Mouse (Mus musculus) liver, embryonic 13.5 days (tissue): ENCODE data around the gene Slc4a1. TPM values are rescaled to one million over a fixed set of nuclear protein-coding genes. Genes with fewer than 3 reads are reported as not detected.

ENCODE experiments used
- ATAC-seq: fragments of 200-750 bp; cut with Nextera tagmentation; 2 replicates; pipeline ENCODE4 v1.8.0; 2017; ENCODE audit warnings: low read depth, mild to moderate bottlenecking, moderate number of reproducible peaks, moderate library complexity
- DNase-seq: peaks from one replicate; pipeline ENCODE4 v3.0.0; 2022
- H3K27ac ChIP-seq: fragments of 300-500 bp; sonication (generic); 2 replicates; pipeline ENCODE4 v1.5.1; 2015; ENCODE audit warnings: moderate library complexity, mild to moderate bottlenecking, inconsistent platforms
- H3K27me3 ChIP-seq: fragments of 300-500 bp; sonication (generic); 2 replicates; pipeline ENCODE4 v1.6.1; 2015; ENCODE audit warnings: mild to moderate bottlenecking, inconsistent platforms
- H3K36me3 ChIP-seq: fragments of 300-500 bp; sonication (generic); 2 replicates; pipeline ENCODE4 v1.6.1; 2015; ENCODE audit warnings: mild to moderate bottlenecking, inconsistent platforms
- H3K4me1 ChIP-seq: fragments of 300-500 bp; sonication (generic); replicated peaks from 2 replicates; pipeline ENCODE4 v1.6.1; 2015; ENCODE audit warnings: inconsistent platforms
- H3K4me2 ChIP-seq: fragments of 300-500 bp; sonication (generic); 2 replicates; pipeline ENCODE4 v1.6.1; 2015; ENCODE audit warnings: inconsistent platforms, mild to moderate bottlenecking, moderate library complexity
- H3K4me3 ChIP-seq: fragments of 300-500 bp; sonication (generic); replicated peaks from 2 replicates; pipeline ENCODE4 v1.5.1; 2015; ENCODE audit warnings: mild to moderate bottlenecking, inconsistent platforms
- H3K9ac ChIP-seq: fragments of 300-500 bp; sonication (generic); 2 replicates; pipeline ENCODE4 v1.6.1; 2015; ENCODE audit warnings: mild to moderate bottlenecking, inconsistent platforms
- H3K9me3 ChIP-seq: fragments of 300-500 bp; sonication (generic); replicated peaks from 2 replicates; pipeline ENCODE4 v1.6.1; 2016; ENCODE audit warnings: inconsistent platforms
- WGBS: fragments of 180-500 bp; shearing (Covaris S2); methylation state at CpG from one replicate; pipeline ENCODE4 v1.1.7; 2015; ENCODE audit not compliant: insufficient replicate concordance; 5-methylcytosine and 5-hydroxymethylcytosine counted together
- polyA plus RNA-seq: library from polyadenylated mRNA; unstranded; fragments of >200 nt; fragmentation: Nextera tagmentation; extraction: Ambion mirVana; gene quantifications from 2 replicates; pipeline ENCODE4 v1.2.1, GENCODE M21; 2015

Slc4a1 gene
- polyA plus RNA-seq, 1 experiment from 2014 or later, result 734 TPM

DNA sequence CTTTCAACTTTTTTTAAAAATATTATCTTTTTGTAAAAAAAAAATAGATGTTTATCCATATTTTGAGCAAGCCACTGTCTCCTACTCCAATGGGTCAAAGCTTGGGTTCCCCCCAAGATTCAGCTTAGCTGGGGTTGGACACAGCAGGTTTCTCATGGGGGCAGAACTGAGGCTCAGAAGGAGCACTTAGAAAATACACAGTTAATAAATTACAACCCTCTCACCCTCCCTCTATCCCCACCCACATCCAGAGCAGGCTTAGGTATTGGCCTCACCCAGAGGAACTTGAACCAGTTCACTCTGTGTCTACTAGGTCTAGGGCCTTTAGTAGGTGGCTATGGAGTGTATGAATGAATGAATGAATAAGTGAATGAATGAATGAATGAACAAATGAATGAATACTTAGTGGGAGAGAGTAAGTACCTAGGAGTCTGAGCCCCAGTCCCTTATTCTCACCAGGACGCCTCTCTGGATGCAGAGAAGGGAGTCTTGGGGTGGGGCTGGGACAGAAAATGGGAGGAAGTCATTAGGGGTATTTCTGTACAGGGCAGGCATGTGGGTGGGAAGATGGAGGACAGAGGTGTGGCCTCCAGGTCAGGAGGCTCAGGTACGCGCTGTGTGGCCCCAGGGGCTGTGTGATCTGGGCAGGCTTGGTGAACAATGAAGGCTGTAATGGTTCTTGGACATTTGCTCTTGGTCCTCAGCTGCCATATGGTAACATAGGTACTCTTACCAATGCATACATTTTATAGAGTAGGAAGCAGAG, 16.6 kb downstream of the Slc4a1 start:
- ATAC-seq (0 out of 2 replicates have a peak, but pooled peaks have one; percentile 19), DNase-seq (no peak)
- Histone ChIP-seq H3K4me2 (no peak overlapping the region), H3K36me3 (peaks cover 61% of the 10 kb centered on the region), H3K4me1 (peaks cover 58% of the 10 kb centered on the region), H3K4me3 (no peak overlapping the region), H3K9me3 (no peaks in the 10 kb centered on the region), H3K9ac (no peak overlapping the region), H3K27ac (peak overlapping the region; percentile 80), H3K27me3 (peaks cover 32% of the 10 kb centered on the region)
- WGBS, result 81% methylated on average over 3 of the region's 3 CpGs

DNA sequence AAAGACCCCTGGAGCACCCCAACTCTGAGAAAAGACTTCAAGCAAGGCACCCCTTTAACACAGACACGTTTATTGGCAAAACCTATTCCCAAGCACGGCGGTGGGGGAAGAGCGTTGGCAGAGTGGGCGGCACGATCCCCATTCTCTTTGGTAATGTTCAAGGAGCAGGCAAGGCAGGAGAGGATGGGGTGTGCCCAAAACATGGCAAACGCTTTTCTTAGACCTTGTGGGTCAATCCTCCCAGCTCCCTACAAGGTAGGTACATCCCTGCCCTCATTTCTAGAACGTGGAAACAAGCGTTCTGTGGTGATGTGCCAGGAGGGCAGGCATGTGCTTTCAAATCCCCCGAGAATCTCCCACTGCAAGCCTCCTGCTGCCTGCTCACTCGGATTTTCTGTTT, 17.2 kb downstream of the Slc4a1 start:
- H3K9ac ChIP-seq, result no peak overlapping the region
- H3K4me2 ChIP-seq, result no peak overlapping the region
- H3K27me3 ChIP-seq, result peaks cover 28% of the 10 kb centered on the region
- ATAC-seq, result 0 out of 2 replicates have a peak, but pooled peaks have one; percentile 7
- H3K4me1 ChIP-seq, result peaks cover 54% of the 10 kb centered on the region
- H3K27ac ChIP-seq, result peak overlapping the region; percentile 80
- no peaks in the 10 kb centered on the region for H3K9me3 ChIP-seq
- no peak for DNase-seq
- peaks cover 55% of the 10 kb centered on the region for H3K36me3 ChIP-seq
- H3K4me3 ChIP-seq, result no peak overlapping the region
- WGBS, result 83% methylated on average over 11 of the region's 11 CpGs

DNA sequence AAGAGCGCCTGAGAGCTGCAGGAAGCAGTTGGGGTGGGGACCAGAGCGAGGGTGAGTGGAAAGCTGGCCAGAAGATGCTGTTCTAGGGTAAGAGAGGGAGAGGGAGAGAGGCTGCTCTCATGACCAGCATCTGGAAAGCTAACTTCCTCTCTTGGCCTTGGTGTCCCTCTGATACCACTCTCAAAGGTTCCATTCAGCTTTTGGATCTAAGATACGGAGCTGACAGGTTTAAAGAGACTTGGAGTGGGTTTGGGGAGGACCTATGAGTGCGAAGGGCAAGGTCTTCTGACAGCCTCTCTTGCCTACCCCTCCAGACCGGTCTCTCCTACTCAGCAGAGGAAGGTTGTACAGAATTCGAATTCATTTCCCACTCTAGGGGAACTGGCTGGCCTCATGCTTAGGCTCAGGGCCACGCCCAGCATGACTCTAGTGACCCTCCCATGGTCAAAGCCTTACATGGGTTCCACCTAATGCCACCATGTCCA, 17.9 kb downstream of the Slc4a1 start:
- Histone ChIP-seq H3K4me2 (no peak overlapping the region), H3K36me3 (peaks cover 49% of the 10 kb centered on the region), H3K9ac (no peak overlapping the region), H3K27me3 (peaks cover 27% of the 10 kb centered on the region), H3K4me3 (no peak overlapping the region), H3K27ac (peak overlapping the region; percentile 80), H3K9me3 (no peaks in the 10 kb centered on the region), H3K4me1 (peaks cover 51% of the 10 kb centered on the region)
- DNase-seq (no peak), ATAC-seq (peak; percentile 64)
- 83% methylated on average over 7 of the region's 7 CpGs for WGBS

DNA sequence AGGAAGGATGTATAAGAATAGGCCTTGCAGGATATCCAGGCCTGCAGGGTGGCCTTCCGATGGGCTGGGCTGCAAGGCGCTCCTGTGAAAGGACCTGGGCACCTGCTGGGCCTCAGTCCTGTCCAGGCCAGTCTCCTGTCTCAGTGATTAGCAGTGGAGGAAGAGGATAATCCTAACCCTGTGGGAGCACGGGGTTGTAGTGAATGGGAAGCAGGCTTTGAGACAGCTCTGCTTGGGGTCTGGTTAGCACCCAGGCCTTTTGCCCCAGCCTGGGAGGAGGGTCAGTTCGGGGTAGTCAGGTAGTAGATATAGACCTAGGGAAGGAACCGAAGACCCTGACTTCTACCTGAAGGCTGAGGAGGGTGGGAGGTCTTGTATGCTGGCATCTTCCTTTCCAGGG, 18.3 kb downstream of the Slc4a1 start:
- 75% methylated on average over 5 of the region's 5 CpGs for WGBS

DNA sequence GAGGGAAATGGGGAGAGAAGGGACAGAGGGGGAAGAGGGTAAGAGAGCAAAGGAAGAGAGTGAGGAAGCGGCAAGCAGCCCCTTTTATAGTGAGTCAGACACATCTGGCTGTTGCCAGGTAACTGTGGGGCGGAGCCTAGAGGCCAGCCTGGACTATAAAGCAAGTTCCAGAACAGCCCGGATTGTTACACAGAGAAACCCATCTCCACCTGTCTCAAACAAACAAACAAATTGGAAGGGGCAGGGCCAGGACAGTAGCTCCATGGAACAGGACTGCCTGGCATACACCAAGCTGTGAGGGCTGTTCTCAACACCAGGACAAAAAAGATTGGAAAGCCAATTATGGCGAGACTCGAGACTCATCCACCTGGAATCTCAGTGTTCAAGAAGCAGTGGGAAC, 19.1 kb downstream of the Slc4a1 start:
- DNase-seq (no peak), ATAC-seq (peak; percentile 5; the same call in 1 of the 2 replicates)
- H3K27me3 ChIP-seq, result peaks cover 16% of the 10 kb centered on the region
- peaks cover 37% of the 10 kb centered on the region for H3K36me3 ChIP-seq
- H3K27ac ChIP-seq, result peak overlapping the region; percentile 80
- 63% methylated on average over 5 of the region's 5 CpGs for WGBS
- H3K4me3 ChIP-seq, result no peak overlapping the region
- no peak overlapping the region for H3K4me2 ChIP-seq
- H3K9me3 ChIP-seq, result no peaks in the 10 kb centered on the region
- H3K9ac ChIP-seq, result no peak overlapping the region
- peaks cover 38% of the 10 kb centered on the region for H3K4me1 ChIP-seq

More for the DNA sequence above, 18.3 kb downstream of the Slc4a1 start:
- H3K4me2 ChIP-seq, result no peak overlapping the region
- peak overlapping the region; percentile 80 for H3K27ac ChIP-seq
- no peaks in the 10 kb centered on the region for H3K9me3 ChIP-seq
- H3K4me3 ChIP-seq, result no peak overlapping the region
- peaks cover 46% of the 10 kb centered on the region for H3K4me1 ChIP-seq
- ATAC-seq, result peak; percentile 57
- DNase-seq, result no peak
- peaks cover 23% of the 10 kb centered on the region for H3K27me3 ChIP-seq
- no peak overlapping the region for H3K9ac ChIP-seq
- peaks cover 44% of the 10 kb centered on the region for H3K36me3 ChIP-seq

DNA sequence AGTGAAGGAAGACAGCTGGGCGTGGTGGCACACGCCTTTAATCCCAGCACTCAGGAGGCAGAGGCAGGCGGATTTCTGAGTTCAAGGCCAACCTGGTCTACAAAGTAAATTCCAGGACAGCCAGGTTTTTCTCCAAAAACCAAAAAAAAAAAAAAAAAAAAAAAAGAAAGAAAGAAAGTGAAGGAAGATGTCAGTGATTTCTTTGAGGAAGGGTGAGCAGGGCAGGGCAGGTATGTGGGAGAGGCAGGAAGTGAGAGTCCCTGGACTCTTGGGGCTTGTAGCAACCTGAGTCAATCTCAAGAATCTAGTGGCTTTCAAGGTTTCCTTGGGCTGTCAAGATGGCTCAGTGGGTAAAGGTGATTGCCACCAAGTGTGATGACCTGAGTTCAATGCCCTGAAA, 21.5 kb downstream of the Slc4a1 start:
- H3K27ac ChIP-seq, result no peak overlapping the region
- 59% methylated on average over 3 of the region's 3 CpGs for WGBS
- no peak overlapping the region for H3K4me3 ChIP-seq
- no peak overlapping the region for H3K9ac ChIP-seq
- ATAC-seq (no peak), DNase-seq (no peak)
- H3K36me3 ChIP-seq, result peaks cover 12% of the 10 kb centered on the region
- peaks cover 5% of the 10 kb centered on the region; the same call in 1 of the 2 replicates for H3K27me3 ChIP-seq
- H3K4me1 ChIP-seq, result peaks cover 14% of the 10 kb centered on the region
- H3K4me2 ChIP-seq, result no peak overlapping the region
- no peaks in the 10 kb centered on the region for H3K9me3 ChIP-seq

DNA sequence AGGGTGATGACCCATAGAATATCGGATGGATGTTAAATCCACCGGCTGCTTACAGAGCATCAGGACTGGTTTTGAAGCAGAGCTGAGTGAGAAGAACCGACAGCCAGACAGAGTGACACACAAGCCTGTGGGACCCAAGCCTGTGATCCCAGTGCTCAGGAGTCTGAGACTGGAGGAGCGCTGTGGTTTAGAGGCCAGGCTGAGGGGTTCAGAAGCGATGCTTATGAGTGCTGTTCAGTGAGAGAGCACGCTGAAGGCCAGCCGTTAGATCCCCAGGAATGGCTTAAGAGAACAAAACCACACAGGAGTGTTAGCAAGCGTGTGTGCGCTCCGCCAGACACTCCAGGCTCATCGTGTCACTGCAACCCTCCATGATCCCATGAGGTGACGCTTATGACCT, 23.3 kb downstream of the Slc4a1 start:
- Histone ChIP-seq H3K9me3 (no peaks in the 10 kb centered on the region), H3K4me2 (no peak overlapping the region), H3K4me1 (peaks cover 7% of the 10 kb centered on the region), H3K9ac (no peak overlapping the region), H3K27ac (no peak overlapping the region), H3K27me3 (peaks cover 18% of the 10 kb centered on the region), H3K36me3 (no peaks in the 10 kb centered on the region), H3K4me3 (no peak overlapping the region)
- DNase-seq, result no peak
- 75% methylated on average over 12 of the region's 12 CpGs for WGBS
- ATAC-seq, result no peak

DNA sequence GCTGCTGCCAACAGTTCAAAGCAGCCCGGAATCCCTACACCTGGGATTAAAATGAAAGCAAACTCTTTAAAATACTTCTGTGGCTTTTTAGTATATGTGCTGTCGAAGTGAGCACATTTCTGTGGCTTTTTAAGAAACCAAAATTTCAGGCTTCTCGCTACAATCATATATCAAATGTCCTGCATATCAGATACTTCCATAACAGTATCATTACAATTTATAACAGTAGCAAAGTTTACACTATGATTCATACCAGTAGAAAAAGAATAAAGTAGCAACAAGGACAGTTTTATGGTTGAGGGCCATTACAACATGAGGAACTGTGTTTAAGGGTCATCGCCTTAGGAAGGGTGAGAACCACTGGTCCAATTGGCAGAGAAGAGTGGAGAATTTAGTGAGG, 24.9 kb downstream of the Slc4a1 start:
- Histone ChIP-seq H3K27me3 (peaks cover 33% of the 10 kb centered on the region), H3K9me3 (no peaks in the 10 kb centered on the region), H3K4me1 (peaks cover 5% of the 10 kb centered on the region), H3K27ac (no peak overlapping the region), H3K4me2 (no peak overlapping the region), H3K9ac (no peak overlapping the region), H3K36me3 (no peaks in the 10 kb centered on the region), H3K4me3 (no peak overlapping the region)
- no peak for ATAC-seq
- no peak for DNase-seq
- 74% methylated on average over 4 of the region's 4 CpGs for WGBS

DNA sequence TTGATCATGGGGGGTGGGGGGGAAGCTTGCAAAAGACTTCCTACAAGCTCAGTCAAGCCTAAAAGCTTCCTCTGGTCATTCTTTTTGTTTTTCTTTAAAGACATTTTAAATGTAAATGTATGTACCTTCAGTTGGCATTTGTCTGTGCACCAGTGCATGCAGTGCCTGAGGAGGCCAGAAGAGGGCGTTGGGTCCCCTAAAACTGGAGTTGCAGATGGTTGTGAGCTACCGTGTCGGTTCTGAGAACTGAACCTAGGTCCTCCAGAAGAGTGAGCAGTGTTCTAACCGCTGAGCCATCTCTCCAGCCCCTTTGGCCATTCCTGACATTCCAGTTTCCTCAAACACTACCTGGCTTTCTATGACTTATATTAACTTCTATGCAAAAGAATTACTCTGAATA, 26.4 kb downstream of the Slc4a1 start:
- no peak for ATAC-seq
- Histone ChIP-seq H3K4me1 (peaks cover 5% of the 10 kb centered on the region), H3K27me3 (peaks cover 39% of the 10 kb centered on the region), H3K9me3 (no peaks in the 10 kb centered on the region), H3K4me3 (no peak overlapping the region), H3K27ac (no peak overlapping the region), H3K4me2 (no peak overlapping the region), H3K9ac (no peak overlapping the region), H3K36me3 (no peaks in the 10 kb centered on the region)
- 55% methylated on average over 4 of the region's 4 CpGs for WGBS
- no peak for DNase-seq

DNA sequence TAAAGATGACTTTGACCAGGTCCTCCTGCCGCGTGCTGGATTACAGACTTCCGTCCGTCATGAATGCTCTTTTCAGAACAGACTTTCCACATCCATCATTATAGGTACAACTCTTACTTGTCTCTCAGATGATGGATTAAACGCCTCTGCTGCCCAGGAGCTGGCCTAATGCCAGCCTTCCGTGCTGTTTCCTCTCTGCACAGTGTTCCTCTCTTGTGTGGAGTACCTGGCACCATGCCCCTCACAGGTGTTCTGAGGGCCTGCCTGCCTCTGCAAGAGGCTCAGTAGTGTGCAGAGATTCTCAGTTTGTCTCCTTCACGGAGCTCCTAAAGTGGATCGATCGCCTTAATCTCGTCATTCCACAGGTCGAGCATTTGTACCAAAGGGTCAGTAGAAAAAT, 26.8 kb downstream of the Slc4a1 start:
- Histone ChIP-seq H3K9me3 (no peaks in the 10 kb centered on the region), H3K36me3 (no peaks in the 10 kb centered on the region), H3K4me3 (no peak overlapping the region), H3K27ac (no peak overlapping the region), H3K27me3 (peaks cover 39% of the 10 kb centered on the region), H3K4me1 (peaks cover 5% of the 10 kb centered on the region), H3K4me2 (no peak overlapping the region), H3K9ac (no peak overlapping the region)
- DNase-seq (no peak), ATAC-seq (no peak)
- 82% methylated on average over 11 of the region's 11 CpGs for WGBS

DNA sequence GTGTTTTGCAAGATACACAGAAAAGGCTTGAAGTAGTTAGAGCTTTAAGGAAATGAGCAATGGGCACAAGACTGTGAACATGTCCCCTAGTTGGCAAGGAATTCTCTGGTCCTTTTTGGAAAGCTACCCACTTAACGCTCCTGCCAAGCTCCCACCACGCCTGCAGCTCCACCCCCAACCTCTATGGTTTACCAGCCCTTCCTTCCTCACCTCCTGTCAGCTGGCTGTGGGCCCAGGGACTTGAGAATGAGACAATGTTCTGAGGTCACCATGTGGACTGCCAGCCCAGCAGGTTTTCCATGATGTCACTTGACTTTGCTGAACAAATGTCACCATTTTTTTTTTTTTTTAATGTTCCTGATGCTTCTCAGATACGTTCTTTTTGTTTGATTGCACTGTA, 27.4 kb downstream of the Slc4a1 start:
- Histone ChIP-seq H3K27me3 (peaks cover 35% of the 10 kb centered on the region), H3K9me3 (no peaks in the 10 kb centered on the region), H3K36me3 (no peaks in the 10 kb centered on the region), H3K27ac (no peak overlapping the region), H3K4me1 (peaks cover 1% of the 10 kb centered on the region), H3K9ac (no peak overlapping the region), H3K4me2 (no peak overlapping the region), H3K4me3 (no peak overlapping the region)
- 26% methylated on average over 3 of the region's 3 CpGs for WGBS
- ATAC-seq, result no peak
- DNase-seq, result no peak

DNA sequence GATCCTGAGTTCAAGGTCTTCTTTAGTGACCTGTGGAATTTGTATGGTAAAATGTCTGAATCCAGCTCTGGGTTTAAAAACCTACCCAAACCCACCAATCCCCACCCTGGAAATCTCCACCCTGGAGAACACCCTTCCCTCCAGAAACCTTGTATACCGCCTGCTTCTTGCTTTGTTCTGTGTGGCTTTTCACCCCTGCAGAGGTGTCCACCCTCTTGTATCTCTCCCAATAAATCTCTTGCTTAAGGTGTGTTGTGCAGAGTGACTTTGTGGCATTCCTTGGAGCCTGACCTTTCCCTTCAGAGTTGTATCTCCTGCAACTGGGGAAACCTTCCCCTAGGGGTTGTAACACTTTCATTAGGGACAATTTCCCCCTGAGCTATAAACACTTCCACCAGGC, 28.1 kb downstream of the Slc4a1 start:
- H3K36me3 ChIP-seq, result no peaks in the 10 kb centered on the region
- no peaks in the 10 kb centered on the region; the same call in 1 of the 2 replicates for H3K4me1 ChIP-seq
- no peak overlapping the region for H3K9ac ChIP-seq
- 43% methylated on average over 1 of the region's 1 CpGs for WGBS
- DNase-seq (no peak), ATAC-seq (no peak)
- peaks cover 35% of the 10 kb centered on the region for H3K27me3 ChIP-seq
- no peak overlapping the region for H3K27ac ChIP-seq
- no peaks in the 10 kb centered on the region for H3K9me3 ChIP-seq
- no peak overlapping the region for H3K4me2 ChIP-seq
- H3K4me3 ChIP-seq, result no peak overlapping the region
